24 mouse cellular contexts compared by ENCODE assay signal in genomic region chr5:136078136-136078535, GRCm38 (mm10). TPM values are rescaled to one million over a fixed set of nuclear protein-coding genes. Genes with fewer than 3 reads are reported as not detected.
"Had no signal": no experiment of that assay in that cellular context is flagged by ENCODE, and none has a peak within 500 bp of the region (broad histone marks: within the 10 kb centered on the region; RNA-seq: fewer than 3 reads in every experiment).

No protein-coding gene starts in this region.

- DNase-seq: liver, postnatal 0 days; lung, adult 2 months; lung, postnatal 14 days; lung, postnatal 36 days; right cerebral cortex, postnatal 14 days; thymus, adult 2 months; thymus, postnatal 25 days; thymus, postnatal 4 days had no signal

- H3K36me3 ChIP-seq: liver, embryonic 15.5 days; lung, embryonic 15.5 days; midbrain, embryonic 13.5 days; midbrain, embryonic 15.5 days; neural tube, embryonic 12.5 days; stomach, embryonic 15.5 days had no signal

- H3K27ac ChIP-seq: liver, embryonic 15.5 days; lung, embryonic 15.5 days; midbrain, embryonic 13.5 days; midbrain, embryonic 15.5 days; neural tube, embryonic 12.5 days; stomach, embryonic 15.5 days; stomach, postnatal 0 days had no signal

- H3K4me3 ChIP-seq: liver, embryonic 15.5 days; lung, embryonic 15.5 days; midbrain, embryonic 13.5 days; midbrain, embryonic 15.5 days; neural tube, embryonic 12.5 days; stomach, embryonic 15.5 days had no signal

- ATAC-seq: liver, postnatal 0 days; lung, postnatal 0 days; midbrain, embryonic 13.5 days; midbrain, embryonic 15.5 days had no signal

- H3K27me3 ChIP-seq: lung, embryonic 15.5 days; midbrain, embryonic 13.5 days; midbrain, embryonic 15.5 days; neural tube, embryonic 12.5 days; stomach, embryonic 15.5 days had no signal

- H3K4me1 ChIP-seq: neural tube, embryonic 12.5 days had no signal

RNA-seq across cellular contexts. Expression of gene Upk3bl, which starts 23.8 kb away (rescaled TPM):
- total RNA-seq: megakaryocyte, adult 5-6 weeks; midbrain, postnatal 0 days; monocyte, adult 5-6 weeks had no signal
- polyA plus RNA-seq: liver, postnatal 0 days; macrophage; midbrain, embryonic 13.5 days; midbrain, embryonic 15.5 days; midbrain, postnatal 0 days; neural tube, embryonic 14.5 days; spleen, adult 2 months had no signal

RNA-seq across cellular contexts. Expression of gene Upk3b, which starts 39.8 kb away (rescaled TPM):
- total RNA-seq: megakaryocyte, adult 5-6 weeks; midbrain, postnatal 0 days; monocyte, adult 5-6 weeks; neutrophil, adult 5-6 weeks had no signal
- polyA plus RNA-seq: macrophage; midbrain, embryonic 11.5 days; midbrain, embryonic 13.5 days; midbrain, embryonic 15.5 days; midbrain, postnatal 0 days; neural tube, embryonic 14.5 days had no signal
